Mouse (Mus musculus): ENCODE results near the gene Gm20388. TPM values are rescaled to one million over a fixed set of nuclear protein-coding genes. Genes with fewer than 3 reads are reported as not detected.
A peak's percentile ranks its signal among the peaks of the same experiment; 100 is the strongest.

The Gm20388 gene
- polyA plus RNA-seq, 1 experiment: 10.6 TPM

GRCm38 (mm10) chr8:120589921-120590320, 679.3 kb downstream of the Gm20388 start:
- TF ChIP-seq POLR2A (IDR thresholded peaks at IDR 0.05; ENCODE audit: borderline replicate concordance, control insufficient read depth, low read depth, low read length) (no peak), CTCF (IDR thresholded peaks at IDR 0.05; ENCODE audit: control insufficient read depth, insufficient read depth, low read length) (no peak)
- 48% methylated on average over 2 of the region's 2 CpGs for WGBS
- Histone ChIP-seq H3K4me3 (replicated peaks; ENCODE audit: control insufficient read depth, low read depth, low read length) (peak overlapping the region; percentile 94), H3K4me1 (ENCODE audit: control insufficient read depth, insufficient read depth, low read length) (no peaks in the 10 kb centered on the region; the same call in 1 of the 2 replicates), H3K27ac (ENCODE audit: control insufficient read depth, insufficient read depth, low read depth, low read length, poor library complexity) (no peak overlapping the region)

GRCm38 (mm10) chr8:120591587-120592292, 681.1 kb downstream of the Gm20388 start:
- WGBS: 72% methylated on average over 10 of the region's 10 CpGs
- TF ChIP-seq POLR2A (IDR thresholded peaks at IDR 0.05; ENCODE audit: borderline replicate concordance, control insufficient read depth, low read depth, low read length) (no peak), CTCF (IDR thresholded peaks at IDR 0.05; ENCODE audit: control insufficient read depth, insufficient read depth, low read length) (no peak)
- no peak overlapping the region for H3K4me3 ChIP-seq (replicated peaks; ENCODE audit: control insufficient read depth, low read depth, low read length)
- H3K4me1 ChIP-seq (ENCODE audit: control insufficient read depth, insufficient read depth, low read length): no peaks in the 10 kb centered on the region; the same call in 1 of the 2 replicates
- no peak overlapping the region for H3K27ac ChIP-seq (ENCODE audit: control insufficient read depth, insufficient read depth, low read depth, low read length, poor library complexity)

GRCm38 (mm10) chr8:120594571-120594970, 683.9 kb downstream of the Gm20388 start:
- H3K27ac ChIP-seq (ENCODE audit: control insufficient read depth, insufficient read depth, low read depth, low read length, poor library complexity): no peak overlapping the region
- 82% methylated on average over 5 of the region's 5 CpGs for WGBS
- TF ChIP-seq POLR2A (IDR thresholded peaks at IDR 0.05; ENCODE audit: borderline replicate concordance, control insufficient read depth, low read depth, low read length) (no peak), CTCF (IDR thresholded peaks at IDR 0.05; ENCODE audit: control insufficient read depth, insufficient read depth, low read length) (peak; percentile 57)
- no peak overlapping the region for H3K4me3 ChIP-seq (replicated peaks; ENCODE audit: control insufficient read depth, low read depth, low read length)
- H3K4me1 ChIP-seq (ENCODE audit: control insufficient read depth, insufficient read depth, low read length): no peaks in the 10 kb centered on the region

- WGBS: 14% methylated on average over 5 of the region's 5 CpGs
- H3K27ac ChIP-seq (ENCODE audit: control insufficient read depth, insufficient read depth, low read depth, low read length, poor library complexity): no peak overlapping the region
- TF ChIP-seq POLR2A (IDR thresholded peaks at IDR 0.05; ENCODE audit: borderline replicate concordance, control insufficient read depth, low read depth, low read length): no peak
- TF ChIP-seq CTCF (IDR thresholded peaks at IDR 0.05; ENCODE audit: control insufficient read depth, insufficient read depth, low read length): peak; percentile 86
- no peak overlapping the region for H3K4me3 ChIP-seq (replicated peaks; ENCODE audit: control insufficient read depth, low read depth, low read length)
- H3K4me1 ChIP-seq (ENCODE audit: control insufficient read depth, insufficient read depth, low read length): no peaks in the 10 kb centered on the region
Measured at GRCm38 (mm10) chr8:120595963-120596362, 685.3 kb downstream of the Gm20388 start.

- TF ChIP-seq CTCF (IDR thresholded peaks at IDR 0.05; ENCODE audit: control insufficient read depth, insufficient read depth, low read length) (no peak), POLR2A (IDR thresholded peaks at IDR 0.05; ENCODE audit: borderline replicate concordance, control insufficient read depth, low read depth, low read length) (no peak)
- Histone ChIP-seq H3K27ac (ENCODE audit: control insufficient read depth, insufficient read depth, low read depth, low read length, poor library complexity) (no peak overlapping the region), H3K4me1 (ENCODE audit: control insufficient read depth, insufficient read depth, low read length) (no peaks in the 10 kb centered on the region), H3K4me3 (replicated peaks; ENCODE audit: control insufficient read depth, low read depth, low read length) (no peak overlapping the region)
- 87% methylated on average over 24 of the region's 24 CpGs for WGBS
Measured at GRCm38 (mm10) chr8:120598579-120598978, 687.9 kb downstream of the Gm20388 start.

- WGBS: 25% methylated on average over 7 of the region's 7 CpGs
- TF ChIP-seq POLR2A (IDR thresholded peaks at IDR 0.05; ENCODE audit: borderline replicate concordance, control insufficient read depth, low read depth, low read length) (no peak), CTCF (IDR thresholded peaks at IDR 0.05; ENCODE audit: control insufficient read depth, insufficient read depth, low read length) (peak; percentile 80)
- no peak overlapping the region for H3K4me3 ChIP-seq (replicated peaks; ENCODE audit: control insufficient read depth, low read depth, low read length)
- H3K4me1 ChIP-seq (ENCODE audit: control insufficient read depth, insufficient read depth, low read length): no peaks in the 10 kb centered on the region
- H3K27ac ChIP-seq (ENCODE audit: control insufficient read depth, insufficient read depth, low read depth, low read length, poor library complexity): no peak overlapping the region
Measured at GRCm38 (mm10) chr8:120599504-120599903, 688.9 kb downstream of the Gm20388 start.

- Histone ChIP-seq H3K4me3 (replicated peaks; ENCODE audit: control insufficient read depth, low read depth, low read length) (no peak overlapping the region), H3K27ac (ENCODE audit: control insufficient read depth, insufficient read depth, low read depth, low read length, poor library complexity) (no peak overlapping the region), H3K4me1 (ENCODE audit: control insufficient read depth, insufficient read depth, low read length) (no peaks in the 10 kb centered on the region)
- 86% methylated on average over 6 of the region's 6 CpGs for WGBS
- TF ChIP-seq CTCF (IDR thresholded peaks at IDR 0.05; ENCODE audit: control insufficient read depth, insufficient read depth, low read length) (no peak), POLR2A (IDR thresholded peaks at IDR 0.05; ENCODE audit: borderline replicate concordance, control insufficient read depth, low read depth, low read length) (no peak)
Measured at GRCm38 (mm10) chr8:120602672-120603071, 692.0 kb downstream of the Gm20388 start.

- no peak overlapping the region for H3K4me3 ChIP-seq (replicated peaks; ENCODE audit: control insufficient read depth, low read depth, low read length)
- H3K27ac ChIP-seq (ENCODE audit: control insufficient read depth, insufficient read depth, low read depth, low read length, poor library complexity): no peak overlapping the region
- WGBS: 69% methylated on average over 9 of the region's 9 CpGs
- TF ChIP-seq CTCF (IDR thresholded peaks at IDR 0.05; ENCODE audit: control insufficient read depth, insufficient read depth, low read length) (no peak), POLR2A (IDR thresholded peaks at IDR 0.05; ENCODE audit: borderline replicate concordance, control insufficient read depth, low read depth, low read length) (no peak)
- no peaks in the 10 kb centered on the region for H3K4me1 ChIP-seq (ENCODE audit: control insufficient read depth, insufficient read depth, low read length)
Measured at GRCm38 (mm10) chr8:120607460-120607859, 696.8 kb downstream of the Gm20388 start.

Measured in bone marrow, adult 2 months (tissue).